Mouse (Mus musculus) stomach, embryonic 14.5 days (tissue): ENCODE measurements at regions not wholly inside any gene's neighbourhood (a gene's known extent, or its start where the extent isn't known, plus 50 kb on each side); places are given as distances from the start of the nearest gene placed in this dataset.
"Not testable (repeated sequence)": the region's sequence is repeated elsewhere in the genome, so short reads cannot be mapped to it uniquely, and the experiment has no call there.

ENCODE experiments used
- ATAC-seq: fragments of 200-750 bp; cut with Nextera tagmentation; 2 replicates; pipeline ENCODE4 v1.8.0; 2017; ENCODE audit warnings: low read depth, moderate TSS enrichment; ENCODE audit not compliant: insufficient number of reproducible peaks, insufficient read depth, low FRiP score
- H3K27ac ChIP-seq: fragments of 300-500 bp; sonication (generic); 2 replicates; pipeline ENCODE4 v1.5.1; 2014; ENCODE audit warnings: mild to moderate bottlenecking, low read length, moderate library complexity, mixed read lengths
- H3K27me3 ChIP-seq: fragments of 300-500 bp; sonication (generic); 2 replicates; pipeline ENCODE4 v1.6.1; 2014; ENCODE audit warnings: low read length, control low read depth, mixed read lengths; ENCODE audit not compliant: control insufficient read depth, insufficient read depth
- H3K36me3 ChIP-seq: fragments of 300-500 bp; sonication (generic); 2 replicates; pipeline ENCODE4 v1.6.1; 2014; ENCODE audit warnings: mild to moderate bottlenecking, control low read depth, low read length, moderate library complexity, mixed read lengths; ENCODE audit not compliant: control insufficient read depth, insufficient read depth
- H3K4me1 ChIP-seq: fragments of 300-500 bp; sonication (generic); 2 replicates; pipeline ENCODE4 v1.6.1; 2014; ENCODE audit warnings: low read length, control low read depth, mixed read lengths; ENCODE audit not compliant: control insufficient read depth, insufficient read depth
- H3K4me2 ChIP-seq: fragments of 300-500 bp; sonication (generic); replicated peaks from 2 replicates; pipeline ENCODE4 v1.6.1; 2014; ENCODE audit warnings: low read depth, low read length, control low read depth
- H3K4me3 ChIP-seq: fragments of 300-500 bp; sonication (generic); 2 replicates; pipeline ENCODE4 v1.5.1; 2014; ENCODE audit warnings: low read depth, low read length, control low read depth
- H3K9ac ChIP-seq: fragments of 300-500 bp; sonication (generic); replicated peaks from 2 replicates; pipeline ENCODE4 v1.6.1; 2014; ENCODE audit warnings: low read depth, mild to moderate bottlenecking, control low read depth, low read length, moderate library complexity, mixed read lengths
- H3K9me3 ChIP-seq: fragments of 300-500 bp; sonication (generic); 2 replicates; pipeline ENCODE4 v1.6.1; 2016; ENCODE audit warnings: low read depth, low read length, control low read depth; ENCODE audit not compliant: control insufficient read depth
- WGBS: fragments of 180-500 bp; shearing (Covaris S2); extraction: QIAGEN DNeasy Blood & Tissue Kit; methylation state at CpG from one replicate; pipeline ENCODE4 v1.1.7; 2014; 5-methylcytosine and 5-hydroxymethylcytosine counted together

DNA sequence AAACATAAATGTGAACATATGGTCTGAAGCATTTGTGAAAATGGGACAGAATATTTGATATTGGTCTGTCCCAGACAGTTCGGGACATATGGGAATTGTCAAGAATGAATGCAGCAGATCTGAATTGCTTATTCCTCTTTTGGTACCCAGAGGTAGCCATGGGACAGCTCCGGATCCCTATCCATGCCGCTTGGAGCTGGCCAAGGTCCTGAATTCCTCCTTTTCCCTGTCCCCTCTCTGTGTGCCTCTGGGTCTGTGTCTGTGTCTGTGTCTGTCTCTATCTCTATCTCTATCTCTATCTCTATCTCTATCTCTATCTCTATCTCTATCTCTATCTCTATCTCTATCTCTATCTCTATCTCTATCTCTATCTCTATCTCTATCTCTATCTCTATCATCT, 63.0 kb upstream of the Myt1l start:
- H3K27ac ChIP-seq, H3K9ac ChIP-seq, ATAC-seq, H3K4me2 ChIP-seq, H3K4me1 ChIP-seq, H3K9me3 ChIP-seq, H3K4me3 ChIP-seq, H3K27me3 ChIP-seq, H3K36me3 ChIP-seq: not testable (repeated sequence)
- WGBS = 10% methylated on average over 3 of the region's 3 CpGs
